Mouse (Mus musculus): ENCODE results near the gene Clec2g. TPM values are rescaled to one million over a fixed set of nuclear protein-coding genes. Genes with fewer than 3 reads are reported as not detected.
A peak's percentile ranks its signal among the peaks of the same experiment; 100 is the strongest.

Clec2g gene
- polyA plus RNA-seq, 1 experiment: 0.35 TPM

DNA sequence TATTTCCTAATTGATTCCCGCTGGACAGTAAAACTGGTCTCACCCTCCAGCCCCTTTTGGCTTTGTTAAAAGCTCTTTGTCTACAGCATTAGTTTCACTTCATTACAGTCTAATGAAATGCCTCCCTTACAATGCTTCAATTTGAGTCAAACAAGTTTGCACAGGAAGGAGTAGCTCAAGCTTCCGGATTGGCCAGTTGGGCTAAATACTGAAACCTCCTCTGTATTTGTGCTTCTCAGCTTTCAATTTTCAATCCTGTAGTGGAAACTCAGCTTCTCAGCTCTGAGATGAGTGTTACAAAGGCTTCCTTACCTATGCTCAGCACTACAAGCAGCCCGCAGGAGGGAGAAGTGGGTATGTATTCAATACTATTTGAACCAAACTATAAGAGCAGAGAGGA is 58.6 kb downstream of the Clec2g start:
- Histone ChIP-seq H3K4me1 (ENCODE audit: control insufficient read depth, insufficient read depth, insufficient read length) (peaks cover 8% of the 10 kb centered on the region; the same call in 1 of the 2 replicates), H3K27me3 (ENCODE audit: control insufficient read depth, insufficient read depth, low read length) (no peaks in the 10 kb centered on the region), H3K27ac (ENCODE audit: insufficient read depth, low read length) (peak overlapping the region; percentile 56), H3K4me3 (ENCODE audit: extremely low read depth, insufficient read depth, insufficient read length) (peak overlapping the region; percentile 6; the same call in 1 of the 2 replicates), H3K36me3 (ENCODE audit: control insufficient read depth, insufficient read depth, low read length) (no peaks in the 10 kb centered on the region)
- DNase-seq (ENCODE audit: low read depth in 1 of 2, low spot score in 2 of 2): no peak
- no peak for TF ChIP-seq CTCF (IDR thresholded peaks at IDR 0.05; ENCODE audit: extremely low read depth, insufficient read depth, insufficient read length, insufficient replicate concordance)
- TF ChIP-seq POLR2A (IDR thresholded peaks at IDR 0.05; ENCODE audit: low read depth, low read length): no peak
- WGBS: 36% methylated on average over 3 of the region's 3 CpGs

DNA sequence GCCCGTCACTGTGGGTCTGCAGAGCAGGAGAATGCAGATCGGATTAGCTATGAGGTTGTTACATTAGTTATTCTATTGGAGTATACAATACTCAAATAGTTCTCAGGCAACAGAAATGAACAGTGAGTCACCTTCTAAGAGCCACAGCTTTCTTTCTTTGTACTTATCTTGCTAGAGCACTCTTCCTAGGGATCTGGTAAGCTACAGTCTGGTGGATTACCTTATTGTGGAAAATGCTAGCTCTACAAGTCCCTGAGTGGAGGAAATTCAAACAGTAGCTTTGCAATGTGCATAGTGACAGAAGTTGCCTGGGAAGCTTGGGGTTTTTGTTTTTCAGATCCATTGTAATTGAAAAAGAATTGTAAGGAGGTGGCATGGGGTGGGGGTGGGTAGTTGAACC is 59.0 kb downstream of the Clec2g start:
- WGBS: 48% methylated on average over 2 of the region's 2 CpGs
- Histone ChIP-seq H3K36me3 (ENCODE audit: control insufficient read depth, insufficient read depth, low read length) (no peaks in the 10 kb centered on the region), H3K27me3 (ENCODE audit: control insufficient read depth, insufficient read depth, low read length) (no peaks in the 10 kb centered on the region), H3K4me3 (ENCODE audit: extremely low read depth, insufficient read depth, insufficient read length) (peak overlapping the region; percentile 14), H3K4me1 (ENCODE audit: control insufficient read depth, insufficient read depth, insufficient read length) (peaks cover 8% of the 10 kb centered on the region; the same call in 1 of the 2 replicates), H3K27ac (ENCODE audit: insufficient read depth, low read length) (peak overlapping the region; percentile 56)
- no peak for DNase-seq (ENCODE audit: low read depth in 1 of 2, low spot score in 2 of 2)
- TF ChIP-seq POLR2A (IDR thresholded peaks at IDR 0.05; ENCODE audit: low read depth, low read length) (no peak), CTCF (IDR thresholded peaks at IDR 0.05; ENCODE audit: extremely low read depth, insufficient read depth, insufficient read length, insufficient replicate concordance) (no peak)

DNA sequence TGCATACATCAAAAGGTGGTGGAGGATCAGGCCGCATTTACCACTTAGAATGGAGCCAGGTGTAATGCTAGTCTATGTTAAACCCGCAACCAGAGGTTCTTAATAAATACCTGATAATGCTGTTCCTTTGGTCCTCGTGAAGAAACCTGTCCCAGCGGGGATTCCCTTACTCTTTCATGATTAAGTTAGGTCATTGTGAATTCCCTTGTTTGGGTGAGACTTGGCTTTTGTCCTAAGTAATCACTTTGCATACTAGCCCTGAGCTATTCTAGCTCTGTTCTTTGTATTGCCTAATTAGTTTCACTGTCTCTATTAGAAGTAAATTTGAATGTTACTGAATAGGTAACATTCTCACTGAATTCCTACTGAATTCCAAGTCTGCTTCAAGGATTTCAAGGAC is 60.2 kb downstream of the Clec2g start:
- Histone ChIP-seq H3K4me3 (ENCODE audit: extremely low read depth, insufficient read depth, insufficient read length) (no peak overlapping the region), H3K27me3 (ENCODE audit: control insufficient read depth, insufficient read depth, low read length) (no peaks in the 10 kb centered on the region), H3K4me1 (ENCODE audit: control insufficient read depth, insufficient read depth, insufficient read length) (peaks cover 8% of the 10 kb centered on the region; the same call in 1 of the 2 replicates), H3K36me3 (ENCODE audit: control insufficient read depth, insufficient read depth, low read length) (no peaks in the 10 kb centered on the region), H3K27ac (ENCODE audit: insufficient read depth, low read length) (no peak overlapping the region)
- WGBS: 87% methylated on average over 4 of the region's 4 CpGs
- no peak for DNase-seq (ENCODE audit: low read depth in 1 of 2, low spot score in 2 of 2)
- TF ChIP-seq CTCF (IDR thresholded peaks at IDR 0.05; ENCODE audit: extremely low read depth, insufficient read depth, insufficient read length, insufficient replicate concordance): no peak
- no peak for TF ChIP-seq POLR2A (IDR thresholded peaks at IDR 0.05; ENCODE audit: low read depth, low read length)

DNA sequence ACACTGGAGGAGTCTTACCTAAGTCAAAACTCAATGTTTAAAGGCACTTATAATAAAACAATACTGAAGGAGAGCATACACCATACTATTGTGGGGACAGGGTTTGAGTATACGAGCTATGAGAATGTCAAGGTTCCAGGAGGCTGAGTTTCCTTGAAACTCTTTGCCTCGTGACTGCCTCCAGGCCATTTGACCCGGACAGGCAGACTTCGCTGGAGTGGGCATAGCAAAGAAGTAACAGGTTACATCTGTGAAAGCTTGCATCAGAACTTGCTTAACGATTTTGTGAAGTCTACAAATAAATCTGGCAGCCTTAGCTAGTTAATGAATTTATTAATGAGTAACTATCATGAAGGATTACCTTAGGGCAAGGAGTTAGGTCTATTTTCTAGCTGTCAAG is 60.6 kb downstream of the Clec2g start:
- 89% methylated on average over 5 of the region's 5 CpGs for WGBS
- no peak overlapping the region for H3K27ac ChIP-seq (ENCODE audit: insufficient read depth, low read length)

DNA sequence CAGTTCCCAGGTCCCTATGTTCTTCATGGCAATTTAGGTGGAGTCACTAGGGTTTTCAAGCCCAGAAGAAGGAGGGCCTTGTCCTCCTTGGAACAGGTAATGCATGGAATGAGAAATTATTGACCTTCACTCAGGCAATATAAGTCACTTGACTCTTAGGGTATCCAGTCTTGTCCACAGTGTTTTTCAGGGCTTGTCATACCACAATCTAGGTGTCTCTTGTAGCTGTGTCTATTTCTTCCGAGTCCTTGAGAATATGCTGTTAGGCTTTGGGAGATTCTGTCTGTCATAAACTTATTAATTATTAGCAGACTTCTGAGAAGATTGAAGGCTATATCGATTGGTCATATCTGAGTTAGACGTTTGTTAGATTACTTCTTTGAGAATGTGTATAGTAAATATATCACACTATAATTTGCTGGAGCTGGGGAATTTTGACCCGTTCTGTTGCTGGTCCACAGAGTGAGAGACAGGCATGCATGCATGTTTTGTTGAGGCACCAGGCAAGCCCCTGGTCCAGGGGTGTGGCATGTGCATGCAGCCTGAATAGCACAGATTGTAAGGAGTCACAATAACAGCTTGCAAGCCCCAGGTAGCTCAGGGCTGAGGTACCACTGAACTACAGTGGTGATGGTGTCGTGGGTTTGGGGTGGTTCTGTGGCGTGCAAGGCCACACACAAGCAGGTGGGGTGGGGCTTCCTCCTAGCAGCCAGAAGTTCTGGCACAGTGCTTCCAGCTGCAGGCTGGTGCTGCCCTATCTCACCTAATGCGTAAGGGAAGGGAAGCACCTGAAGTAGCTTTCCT is 61.3 kb downstream of the Clec2g start:
- no peak for DNase-seq (ENCODE audit: low read depth in 1 of 2, low spot score in 2 of 2)
- H3K27ac ChIP-seq (ENCODE audit: insufficient read depth, low read length): no peak overlapping the region
- peaks cover 8% of the 10 kb centered on the region; the same call in 1 of the 2 replicates for H3K4me1 ChIP-seq (ENCODE audit: control insufficient read depth, insufficient read depth, insufficient read length)
- H3K27me3 ChIP-seq (ENCODE audit: control insufficient read depth, insufficient read depth, low read length): no peaks in the 10 kb centered on the region
- no peak overlapping the region for H3K4me3 ChIP-seq (ENCODE audit: extremely low read depth, insufficient read depth, insufficient read length)
- 66% methylated on average over 7 of the region's 7 CpGs for WGBS
- no peaks in the 10 kb centered on the region for H3K36me3 ChIP-seq (ENCODE audit: control insufficient read depth, insufficient read depth, low read length)
- TF ChIP-seq CTCF (IDR thresholded peaks at IDR 0.05; ENCODE audit: extremely low read depth, insufficient read depth, insufficient read length, insufficient replicate concordance) (no peak), POLR2A (IDR thresholded peaks at IDR 0.05; ENCODE audit: low read depth, low read length) (no peak)

More for the DNA sequence above, 60.6 kb downstream of the Clec2g start:
- no peak overlapping the region for H3K4me3 ChIP-seq (ENCODE audit: extremely low read depth, insufficient read depth, insufficient read length)
- H3K4me1 ChIP-seq (ENCODE audit: control insufficient read depth, insufficient read depth, insufficient read length): peaks cover 8% of the 10 kb centered on the region; the same call in 1 of the 2 replicates
- no peaks in the 10 kb centered on the region for H3K36me3 ChIP-seq (ENCODE audit: control insufficient read depth, insufficient read depth, low read length)
- H3K27me3 ChIP-seq (ENCODE audit: control insufficient read depth, insufficient read depth, low read length): no peaks in the 10 kb centered on the region
- TF ChIP-seq POLR2A (IDR thresholded peaks at IDR 0.05; ENCODE audit: low read depth, low read length) (no peak), CTCF (IDR thresholded peaks at IDR 0.05; ENCODE audit: extremely low read depth, insufficient read depth, insufficient read length, insufficient replicate concordance) (no peak)
- DNase-seq (ENCODE audit: low read depth in 1 of 2, low spot score in 2 of 2): no peak

DNA sequence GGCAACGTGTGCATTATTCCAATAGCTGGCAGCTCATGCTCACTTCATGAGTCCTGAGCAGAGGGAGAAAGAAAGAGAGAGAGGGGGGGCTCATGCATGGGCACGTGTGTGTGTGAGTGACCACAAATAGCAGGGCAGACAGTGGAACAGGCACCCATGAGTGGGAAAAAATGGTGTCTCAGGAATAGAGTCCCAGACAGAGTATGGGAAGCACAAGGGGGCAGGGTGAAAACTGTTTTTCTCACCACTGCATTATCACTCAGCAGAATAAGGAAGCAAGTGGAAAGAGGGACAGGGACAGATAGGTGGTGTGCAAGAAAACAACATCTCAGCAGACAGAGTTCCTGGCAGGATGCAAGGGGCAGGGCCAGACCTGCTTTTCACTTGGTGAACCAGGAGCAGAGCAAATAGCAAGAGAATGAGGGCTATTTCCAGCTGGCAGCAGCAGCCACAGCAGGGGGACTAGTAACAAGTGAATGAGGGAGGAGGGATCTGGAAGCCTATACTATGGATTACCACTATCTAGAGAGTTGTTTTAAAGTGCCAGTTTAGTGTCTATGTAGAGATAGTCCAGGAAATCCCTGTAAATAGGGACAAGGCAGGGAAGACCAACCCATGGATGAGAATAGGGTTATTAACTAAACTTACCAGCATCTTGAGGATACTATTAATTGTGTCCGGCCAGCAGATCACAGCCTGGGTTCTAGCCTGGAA is 62.0 kb downstream of the Clec2g start:
- TF ChIP-seq POLR2A (IDR thresholded peaks at IDR 0.05; ENCODE audit: low read depth, low read length) (no peak), CTCF (IDR thresholded peaks at IDR 0.05; ENCODE audit: extremely low read depth, insufficient read depth, insufficient read length, insufficient replicate concordance) (no peak)

More for the DNA sequence above, 62.0 kb downstream of the Clec2g start:
- Histone ChIP-seq H3K4me1 (ENCODE audit: control insufficient read depth, insufficient read depth, insufficient read length) (peaks cover 8% of the 10 kb centered on the region; the same call in 1 of the 2 replicates), H3K36me3 (ENCODE audit: control insufficient read depth, insufficient read depth, low read length) (no peaks in the 10 kb centered on the region), H3K27ac (ENCODE audit: insufficient read depth, low read length) (no peak overlapping the region), H3K27me3 (ENCODE audit: control insufficient read depth, insufficient read depth, low read length) (no peaks in the 10 kb centered on the region), H3K4me3 (ENCODE audit: extremely low read depth, insufficient read depth, insufficient read length) (no peak overlapping the region)
- no peak for DNase-seq (ENCODE audit: low read depth in 1 of 2, low spot score in 2 of 2)
- 34% methylated on average over 3 of the region's 3 CpGs for WGBS

All from spleen, adult 2 months (tissue).